8 mouse cellular contexts compared by ENCODE assay signal in genomic region chr14:31206472-31206981, GRCm38 (mm10). TPM values are rescaled to one million over a fixed set of nuclear protein-coding genes. Genes with fewer than 3 reads are reported as not detected.
DNase-seq lines count a peak whose midpoint lies in the region; ATAC-seq and TF ChIP-seq lines count a peak whose summit lies in the region.

No protein-coding gene starts in this region.

- TF ChIP-seq CTCF in bone marrow, adult 2 months (IDR thresholded peaks at IDR 0.05; ENCODE audit: control insufficient read depth, insufficient read depth, low read length) = no peak

- H3K36me3 ChIP-seq in embryonic facial prominence, embryonic 14.5 days (ENCODE audit: control insufficient read depth, insufficient read depth, low read length) = peaks cover 33% of the 10 kb centered on the region
- peaks cover 35% of the 10 kb centered on the region for H3K36me3 ChIP-seq in limb, embryonic 13.5 days
- peaks cover 16% of the 10 kb centered on the region for H3K36me3 ChIP-seq in midbrain, embryonic 15.5 days (replicated peaks)

- peak; percentile 67; the same call in 1 of the 2 replicates for TF ChIP-seq POLR2A in bone marrow, adult 2 months (IDR thresholded peaks at IDR 0.05; ENCODE audit: borderline replicate concordance, control insufficient read depth, low read depth, low read length)

- H3K27me3 ChIP-seq in embryonic facial prominence, embryonic 14.5 days (replicated peaks; ENCODE audit: control insufficient read depth, insufficient read depth, low read length) = no peaks in the 10 kb centered on the region
- H3K27me3 ChIP-seq in limb, embryonic 13.5 days = no peaks in the 10 kb centered on the region
- H3K27me3 ChIP-seq in midbrain, embryonic 15.5 days (replicated peaks) = no peaks in the 10 kb centered on the region

- H3K9ac ChIP-seq in embryonic facial prominence, embryonic 14.5 days (ENCODE audit: low read depth, low read length) = peak overlapping the region; percentile 97
- peak overlapping the region; percentile 95 for H3K9ac ChIP-seq in limb, embryonic 13.5 days
- H3K9ac ChIP-seq in midbrain, embryonic 15.5 days = peak overlapping the region; percentile 77

- DNase-seq in A20 (ENCODE audit: low read depth, low spot score) = peak; percentile 95
- DNase-seq in embryonic facial prominence, embryonic 14.5 days (ENCODE audit: low spot score) = peak; percentile 97
- DNase-seq in heart, adult 9 months (ENCODE audit: low spot score in 2 of 2) = peak; percentile 92 to 95
- peak; percentile 96 for DNase-seq in kidney, adult 9 months
- peak; percentile 92 to 96 for DNase-seq in spleen, adult 18-20 months

- H3K27ac ChIP-seq in bone marrow, adult 2 months (ENCODE audit: control insufficient read depth, insufficient read depth, low read depth, low read length, poor library complexity) = peak overlapping the region; percentile 84
- H3K27ac ChIP-seq in embryonic facial prominence, embryonic 14.5 days (replicated peaks; ENCODE audit: low read depth, low read length) = peak overlapping the region; percentile 93
- peak overlapping the region; percentile 93 for H3K27ac ChIP-seq in limb, embryonic 13.5 days
- peak overlapping the region; percentile 88 for H3K27ac ChIP-seq in midbrain, embryonic 15.5 days

- H3K4me1 ChIP-seq in bone marrow, adult 2 months (ENCODE audit: control insufficient read depth, insufficient read depth, low read length) = peaks cover 4% of the 10 kb centered on the region
- peaks cover 15% of the 10 kb centered on the region for H3K4me1 ChIP-seq in embryonic facial prominence, embryonic 14.5 days (ENCODE audit: control insufficient read depth, insufficient read depth, low read length)
- H3K4me1 ChIP-seq in limb, embryonic 13.5 days = peaks cover 22% of the 10 kb centered on the region
- peaks cover 26% of the 10 kb centered on the region for H3K4me1 ChIP-seq in midbrain, embryonic 15.5 days

- peak overlapping the region; percentile 91 for H3K4me3 ChIP-seq in bone marrow, adult 2 months (replicated peaks; ENCODE audit: control insufficient read depth, low read depth, low read length)
- peak overlapping the region; percentile 93 for H3K4me3 ChIP-seq in embryonic facial prominence, embryonic 14.5 days (ENCODE audit: low read depth, low read length)
- peak overlapping the region; percentile 78 for H3K4me3 ChIP-seq in limb, embryonic 13.5 days
- H3K4me3 ChIP-seq in midbrain, embryonic 15.5 days = peak overlapping the region; percentile 57

- peak; percentile 70 for ATAC-seq in embryonic facial prominence, embryonic 14.5 days (ENCODE audit: low read depth)
- peak; percentile 69 for ATAC-seq in limb, embryonic 13.5 days (ENCODE audit: low FRiP score, low read depth)
- ATAC-seq in midbrain, embryonic 15.5 days (replicated peaks) = peak; percentile 82

- 1% methylated on average over 42 of the region's 48 CpGs for WGBS in bone marrow, adult 2 months
- WGBS in embryonic facial prominence, embryonic 14.5 days = under 1% methylated on average over 27 of the region's 48 CpGs
- 1% methylated on average over 34 of the region's 48 CpGs for WGBS in limb, embryonic 13.5 days
- WGBS in midbrain, embryonic 15.5 days = 0% methylated on average over 44 of the region's 48 CpGs

- no peaks in the 10 kb centered on the region for H3K9me3 ChIP-seq in embryonic facial prominence, embryonic 14.5 days (ENCODE audit: control insufficient read depth, low read length)
- no peaks in the 10 kb centered on the region for H3K9me3 ChIP-seq in limb, embryonic 13.5 days
- no peaks in the 10 kb centered on the region for H3K9me3 ChIP-seq in midbrain, embryonic 15.5 days

- peak overlapping the region; percentile 95 for H3K4me2 ChIP-seq in embryonic facial prominence, embryonic 14.5 days (ENCODE audit: low read depth, low read length)
- H3K4me2 ChIP-seq in limb, embryonic 13.5 days (replicated peaks) = peak overlapping the region; percentile 93
- peak overlapping the region; percentile 83 for H3K4me2 ChIP-seq in midbrain, embryonic 15.5 days

RNA-seq across cellular contexts. Expression of gene Tnnc1, which starts 1.6 kb away (rescaled TPM):
- 4.2 TPM in 1 of 2 replicates, not detected in the other for polyA plus RNA-seq in bone marrow, adult 2 months (2011; ENCODE audit: insufficient read depth, insufficient read length, low replicate concordance, missing spikeins)
- polyA plus RNA-seq in embryonic facial prominence, embryonic 14.5 days (2014; fragmentation: Nextera tagmentation; extraction: Ambion mirVana) = 546 and 580 TPM in 2 replicates
- 373 and 377 TPM in 2 replicates for polyA plus RNA-seq in limb, embryonic 13.5 days (2015; fragmentation: Nextera tagmentation; extraction: Ambion mirVana)
- 2.9 and 4.6 TPM in 2 replicates for polyA plus RNA-seq in midbrain, embryonic 15.5 days (2015; fragmentation: Nextera tagmentation; extraction: Ambion mirVana)

RNA-seq across cellular contexts. Expression of gene Nisch, which starts 10.2 kb away (rescaled TPM):
- 102 and 233 TPM in 2 replicates for polyA plus RNA-seq in bone marrow, adult 2 months (2011; ENCODE audit: insufficient read depth, insufficient read length, low replicate concordance, missing spikeins)
- polyA plus RNA-seq in embryonic facial prominence, embryonic 14.5 days (2014; fragmentation: Nextera tagmentation; extraction: Ambion mirVana) = 296 and 339 TPM in 2 replicates
- polyA plus RNA-seq in limb, embryonic 13.5 days (2015; fragmentation: Nextera tagmentation; extraction: Ambion mirVana) = 457 and 480 TPM in 2 replicates
- 420 and 426 TPM in 2 replicates for polyA plus RNA-seq in midbrain, embryonic 15.5 days (2015; fragmentation: Nextera tagmentation; extraction: Ambion mirVana)

RNA-seq across cellular contexts. Expression of gene Sema3g, which starts 11.1 kb away (rescaled TPM):
- 1.1 and 2.7 TPM in 2 replicates for polyA plus RNA-seq in bone marrow, adult 2 months (2011; ENCODE audit: insufficient read depth, insufficient read length, low replicate concordance, missing spikeins)
- polyA plus RNA-seq in embryonic facial prominence, embryonic 14.5 days (2014; fragmentation: Nextera tagmentation; extraction: Ambion mirVana) = 0.51 and 0.54 TPM in 2 replicates
- 1.1 and 1.3 TPM in 2 replicates for polyA plus RNA-seq in limb, embryonic 13.5 days (2015; fragmentation: Nextera tagmentation; extraction: Ambion mirVana)
- polyA plus RNA-seq in midbrain, embryonic 15.5 days (2015; fragmentation: Nextera tagmentation; extraction: Ambion mirVana) = 0.65 and 0.86 TPM in 2 replicates

RNA-seq across cellular contexts. Expression of gene Stab1, which starts 38.1 kb away (rescaled TPM):
- 56.3 and 73.4 TPM in 2 replicates for polyA plus RNA-seq in bone marrow, adult 2 months (2011; ENCODE audit: insufficient read depth, insufficient read length, low replicate concordance, missing spikeins)
- polyA plus RNA-seq in embryonic facial prominence, embryonic 14.5 days (2014; fragmentation: Nextera tagmentation; extraction: Ambion mirVana) = 69.4 and 76.1 TPM in 2 replicates
- polyA plus RNA-seq in limb, embryonic 13.5 days (2015; fragmentation: Nextera tagmentation; extraction: Ambion mirVana) = 26.2 and 29.4 TPM in 2 replicates
- 22.8 TPM in 2 replicates for polyA plus RNA-seq in midbrain, embryonic 15.5 days (2015; fragmentation: Nextera tagmentation; extraction: Ambion mirVana)

RNA-seq across cellular contexts. Expression of gene Phf7, which starts 44.6 kb away (rescaled TPM):
- polyA plus RNA-seq in bone marrow, adult 2 months (2011; ENCODE audit: insufficient read depth, insufficient read length, low replicate concordance, missing spikeins) = 4.5 and 9.9 TPM in 2 replicates
- 10.0 and 12.8 TPM in 2 replicates for polyA plus RNA-seq in embryonic facial prominence, embryonic 14.5 days (2014; fragmentation: Nextera tagmentation; extraction: Ambion mirVana)
- 12.9 and 13.5 TPM in 2 replicates for polyA plus RNA-seq in limb, embryonic 13.5 days (2015; fragmentation: Nextera tagmentation; extraction: Ambion mirVana)
- polyA plus RNA-seq in midbrain, embryonic 15.5 days (2015; fragmentation: Nextera tagmentation; extraction: Ambion mirVana) = 9.9 TPM in 2 replicates

Comparison
In these comparisons a context has a peak if more than half of its experiments do, and no peak if none do; other contexts are left out.
1. Peak in every context shown above with its lines: DNase-seq, ATAC-seq, H3K4me3 ChIP-seq and H3K27ac ChIP-seq.
2. RNA of gene Tnnc1, which starts 1.6 kb away (polyA plus RNA-seq): 546 to 580 TPM in embryonic facial prominence, embryonic 14.5 days and 373 to 377 TPM in limb, embryonic 13.5 days; 2.9 to 4.6 TPM in midbrain, embryonic 15.5 days and 4.2 TPM in bone marrow, adult 2 months; every median in the first group is over 10 times any median in the second.